Mouse (Mus musculus): ENCODE results near the gene Ppp1r10. TPM values are rescaled to one million over a fixed set of nuclear protein-coding genes. Genes with fewer than 3 reads are reported as not detected.

Ppp1r10 gene
- 162 TPM for polyA plus RNA-seq (2014; fragmentation: Illumina TruSeq; extraction: RNeasy Lipid Tissue Mini Kit (QIAGEN cat#74804); ENCODE audit: low read depth, low replicate concordance)

DNA sequence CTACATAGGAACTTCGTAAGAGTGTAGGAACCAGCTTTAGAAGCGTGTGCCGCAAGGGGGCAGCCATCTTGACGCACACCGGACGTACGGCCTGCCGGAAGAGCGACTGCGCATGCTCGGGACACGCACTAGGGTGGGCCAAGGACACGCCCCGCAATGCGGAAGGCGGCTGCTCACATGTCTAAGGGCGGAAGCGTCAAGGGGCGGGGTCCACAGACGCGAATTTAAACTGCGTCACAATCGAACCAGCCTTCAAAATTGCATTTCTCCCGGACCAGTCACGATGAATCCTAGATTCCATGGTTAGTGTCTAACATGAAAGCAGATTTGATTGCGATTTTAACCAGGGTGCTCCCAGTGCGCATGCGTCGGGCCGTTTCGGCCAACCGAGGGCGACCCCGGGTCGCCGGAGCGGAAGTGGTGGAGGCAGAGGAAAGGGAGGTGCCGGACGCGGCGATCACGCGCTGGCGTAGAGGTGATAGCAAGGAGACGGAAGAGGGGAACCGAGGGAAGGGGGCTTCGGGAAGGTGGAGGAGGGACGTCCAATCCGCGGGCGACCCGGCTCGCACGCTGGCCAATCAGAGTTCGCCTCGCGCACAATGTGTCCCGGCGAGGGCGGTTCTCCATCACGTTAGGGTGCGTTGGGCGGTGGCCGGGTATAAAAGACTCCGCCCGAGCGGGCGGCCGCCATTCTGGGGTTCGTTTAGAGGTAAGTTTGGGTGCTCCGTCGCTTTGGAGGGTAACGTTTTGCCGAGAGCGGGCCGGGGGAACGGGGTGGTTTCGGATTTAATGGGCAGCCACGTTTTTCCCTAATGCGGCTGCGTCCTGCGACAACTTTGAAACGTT lies at the start of gene Ppp1r10, which contains the start of gene Mrps18b:
Ppp1r10 (plus strand) TSS at position 138 of the 846 bp plus-strand sequence.
Mrps18b (minus strand) TSS at position 93 of the 846 bp plus-strand sequence.

DNA sequence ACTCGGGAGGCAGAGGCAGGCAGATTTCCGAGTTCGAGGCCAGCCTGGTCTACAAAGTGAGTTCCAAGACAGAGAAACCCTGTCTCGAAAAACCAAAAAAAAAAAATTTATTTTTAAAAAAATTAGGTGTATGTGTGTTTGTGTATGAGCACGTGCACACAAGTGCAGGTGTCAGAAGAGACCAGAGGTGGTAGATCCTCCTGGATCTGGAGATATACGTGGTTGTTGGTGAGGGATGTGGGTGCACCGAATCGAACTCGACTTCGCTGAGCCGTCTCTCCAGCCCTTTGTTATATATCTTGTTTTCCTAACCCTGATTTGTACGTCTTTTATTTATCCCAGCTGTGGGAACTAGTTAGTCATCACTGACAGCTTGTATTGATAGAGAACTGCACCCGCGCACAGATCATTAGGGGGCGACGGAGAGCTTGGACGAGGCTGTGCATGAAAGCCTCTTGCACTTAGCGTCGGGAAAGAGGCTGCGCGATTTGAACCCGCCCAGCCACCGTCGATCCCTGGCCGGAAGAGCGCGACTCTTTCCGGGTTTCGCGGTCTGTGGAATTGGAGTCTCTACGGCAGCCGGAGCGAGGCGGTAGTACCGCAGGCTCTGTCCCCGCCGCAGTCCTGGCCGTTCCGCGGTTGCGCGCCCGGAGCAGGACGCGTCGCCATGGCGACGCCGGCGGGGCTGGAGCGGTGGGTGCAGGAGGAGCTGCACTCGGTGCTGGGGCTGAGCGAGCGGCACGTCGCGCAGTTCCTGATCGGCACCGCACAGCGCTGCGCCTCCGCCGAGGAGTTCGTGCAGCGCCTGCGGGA lies 36.8 kb upstream of the Ppp1r10 start, which contains the start of gene Dhx16:
Dhx16 (plus strand) TSS at position 575 of the 813 bp plus-strand sequence.

DNA sequence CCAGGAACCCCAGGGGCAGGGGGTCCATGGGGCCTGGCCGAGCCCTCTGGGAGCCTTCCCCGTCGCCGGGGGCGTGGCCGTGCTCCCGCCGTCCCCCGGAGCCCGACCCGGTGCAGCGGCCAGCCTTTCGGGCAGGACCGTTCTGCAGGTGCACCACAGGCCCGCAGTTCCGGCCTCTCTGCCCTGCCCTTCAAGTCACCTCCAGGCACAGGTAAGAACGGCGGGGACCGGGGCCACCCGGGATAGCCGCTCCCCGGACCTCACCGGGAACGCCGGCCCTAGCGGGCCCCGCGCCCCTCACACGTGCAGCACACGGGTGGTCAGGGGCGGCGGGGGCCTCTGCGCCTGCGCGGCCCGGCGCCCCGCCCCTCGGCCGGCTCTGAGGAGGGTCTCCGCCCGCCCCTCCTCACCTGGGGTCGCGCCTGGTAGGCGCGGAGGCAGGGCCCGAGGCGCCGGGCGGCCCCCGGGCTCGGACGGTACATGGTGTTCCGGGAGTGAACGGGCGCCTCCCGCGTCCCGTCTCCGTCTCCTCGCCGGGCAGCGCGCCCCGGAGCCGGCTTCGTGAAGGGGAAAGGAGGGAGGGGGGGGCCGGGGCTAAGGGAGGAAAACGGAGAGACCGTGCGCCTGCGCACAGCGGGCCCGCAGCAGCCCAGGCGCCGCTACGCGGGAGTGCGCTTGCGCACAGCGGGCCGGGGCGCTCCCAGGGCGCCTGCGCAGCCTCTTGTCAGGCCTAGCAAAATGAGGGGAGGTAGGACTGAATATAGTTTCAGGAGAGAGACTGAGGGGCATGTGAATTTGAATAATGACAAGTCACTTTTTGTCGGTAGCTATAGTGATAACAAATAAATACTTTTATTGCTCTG lies 19.2 kb upstream of the Ppp1r10 start, which contains the start of gene 2310061I04Rik:
2310061I04Rik (minus strand) TSS at position 651 of the 863 bp plus-strand sequence.

DNA sequence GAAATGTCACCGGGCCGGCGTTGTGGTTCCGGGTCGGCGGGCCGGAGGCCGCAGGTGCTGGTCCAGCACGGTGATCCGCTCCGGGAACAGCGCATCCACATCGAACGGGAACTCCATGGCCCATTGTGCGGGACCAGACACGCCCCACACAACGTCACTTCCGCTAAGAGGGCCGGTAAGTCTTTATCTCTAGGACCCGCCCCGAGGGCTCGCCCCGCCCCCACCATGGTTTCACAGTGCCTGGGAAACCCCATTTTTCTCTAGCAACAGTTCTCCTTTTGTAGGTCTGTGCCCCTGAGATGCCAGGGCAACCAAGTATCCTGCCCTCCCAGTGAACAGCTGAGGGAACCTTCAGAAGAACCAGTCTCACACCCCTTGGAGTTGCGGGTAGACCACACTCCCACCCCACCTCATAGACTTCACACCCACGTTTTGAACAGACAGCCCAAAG lies 6.3 kb upstream of the Ppp1r10 start, which contains the start of gene Atat1:
Atat1 (minus strand) TSS at position 157 of the 451 bp plus-strand sequence.

DNA sequence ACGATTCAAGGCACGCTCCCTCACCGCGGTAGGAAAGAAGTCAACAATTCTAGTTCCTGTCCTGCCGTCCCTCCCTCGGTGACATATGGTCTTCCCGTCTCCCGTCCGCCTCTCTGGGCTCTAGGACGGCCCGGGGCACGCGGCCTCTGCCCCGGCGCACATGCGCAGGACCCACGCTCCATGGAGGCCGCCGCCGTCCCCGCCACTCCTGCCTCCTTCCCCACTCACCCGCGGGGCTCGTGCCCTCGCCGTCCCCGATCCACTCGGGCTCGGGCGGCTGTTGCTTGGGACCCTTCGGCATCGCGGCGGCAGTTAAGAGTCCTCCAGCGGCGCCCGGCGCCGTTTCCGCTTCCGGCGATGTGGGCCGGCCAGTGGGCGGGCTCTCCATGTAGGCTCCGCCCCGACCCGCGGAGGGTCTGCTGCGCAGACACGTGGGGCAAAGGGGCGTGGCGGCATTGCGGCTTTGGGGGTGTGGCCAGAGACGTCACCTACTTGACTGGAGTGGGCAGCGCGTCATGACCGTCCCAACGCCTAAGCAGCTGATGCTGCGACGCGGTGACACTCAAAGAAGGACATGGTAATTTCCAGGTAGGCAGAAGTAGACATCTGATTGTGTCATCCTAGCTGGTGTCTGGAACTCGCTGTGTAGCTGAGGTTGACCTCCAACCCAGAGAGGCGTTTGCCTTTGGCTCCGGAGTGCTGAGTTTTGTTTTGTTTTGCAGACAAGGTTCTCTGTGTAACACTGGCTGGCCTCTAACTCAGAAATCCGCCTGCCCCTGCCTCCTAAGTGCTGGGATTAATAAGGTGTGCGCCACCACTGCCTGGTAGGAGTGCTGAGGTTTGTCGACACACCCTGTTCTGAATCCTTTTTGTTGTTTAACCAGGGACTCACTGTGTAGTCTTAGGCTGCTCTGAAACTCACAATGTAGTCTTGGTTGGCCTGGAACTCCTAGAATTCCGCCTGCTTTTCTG lies 53.5 kb downstream of the Ppp1r10 start, which contains the start of gene Abcf1:
Abcf1 (minus strand) TSS at position 344 of the 972 bp plus-strand sequence.

DNA sequence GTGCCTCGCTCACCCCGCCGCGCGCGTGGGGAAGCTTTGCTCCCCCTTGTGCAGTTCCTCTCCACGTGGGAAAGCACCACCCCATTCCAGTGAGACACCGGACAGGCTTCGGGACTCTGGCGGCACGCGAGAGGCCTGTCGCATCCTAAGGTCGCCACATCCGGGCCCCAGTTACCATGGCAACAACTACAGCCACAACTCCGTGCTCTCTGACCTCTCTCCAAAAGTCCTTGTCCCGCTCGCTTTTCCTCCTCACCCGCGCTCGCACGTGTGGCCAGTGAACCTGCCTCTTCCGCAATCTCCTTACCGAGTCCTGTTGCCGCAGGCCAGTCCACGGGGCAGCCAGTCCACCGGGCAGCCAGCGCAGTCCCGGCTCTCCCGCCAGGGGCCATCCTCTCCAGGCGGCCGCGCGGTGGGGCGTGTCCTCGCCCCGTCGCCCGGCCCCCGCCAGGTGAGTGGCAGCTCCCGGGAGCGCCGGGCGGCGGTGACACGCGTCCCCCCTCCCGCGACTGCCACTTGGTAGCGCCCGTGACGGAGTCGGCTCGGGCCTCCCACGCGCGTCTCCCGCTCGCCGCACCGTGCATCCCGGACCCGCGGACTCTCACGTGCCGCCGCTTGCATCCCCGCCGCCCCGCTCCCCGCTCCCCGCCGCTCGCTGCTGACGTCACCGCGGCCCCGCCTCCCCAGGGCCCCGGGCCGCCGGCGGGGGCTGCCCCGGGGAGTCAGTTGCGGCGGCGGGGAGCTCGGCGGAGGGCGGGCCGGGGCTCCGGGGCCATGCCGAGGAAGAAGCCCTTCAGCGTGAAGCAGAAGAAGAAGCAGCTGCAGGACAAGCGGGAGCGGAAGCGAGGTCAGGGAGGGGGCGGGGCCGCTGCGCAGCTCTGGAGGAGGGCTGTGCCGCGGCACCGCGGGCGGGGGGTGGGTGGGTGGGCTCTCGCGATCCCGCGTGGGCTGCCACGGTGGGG lies 63.4 kb downstream of the Ppp1r10 start, which contains the start of the genes Gnl1 and Prr3:
Gnl1 (plus strand) TSS at position 451 of the 962 bp plus-strand sequence.
Prr3 (minus strand) TSS at position 836 of the 962 bp plus-strand sequence.

Other genes with a start within 250 kb of the Ppp1r10 start
- 0.29 TPM for gene Vars2, start 248.8 kb upstream of the Ppp1r10 start, polyA plus RNA-seq (2014; fragmentation: Illumina TruSeq; extraction: RNeasy Lipid Tissue Mini Kit (QIAGEN cat#74804); ENCODE audit: low read depth, low replicate concordance)
- 2.7 TPM for gene Gtf2h4, start 242.7 kb upstream of the Ppp1r10 start, polyA plus RNA-seq (2014; fragmentation: Illumina TruSeq; extraction: RNeasy Lipid Tissue Mini Kit (QIAGEN cat#74804); ENCODE audit: low read depth, low replicate concordance)
- 0.95 TPM for gene Ddr1, start 211.8 kb upstream of the Ppp1r10 start, polyA plus RNA-seq (2014; fragmentation: Illumina TruSeq; extraction: RNeasy Lipid Tissue Mini Kit (QIAGEN cat#74804); ENCODE audit: low read depth, low replicate concordance)
- gene Ier3, start 94.8 kb upstream of the Ppp1r10 start, polyA plus RNA-seq (2014; fragmentation: Illumina TruSeq; extraction: RNeasy Lipid Tissue Mini Kit (QIAGEN cat#74804); ENCODE audit: low read depth, low replicate concordance), result 0.32 TPM
- gene Flot1, start 93.2 kb upstream of the Ppp1r10 start, polyA plus RNA-seq (2014; fragmentation: Illumina TruSeq; extraction: RNeasy Lipid Tissue Mini Kit (QIAGEN cat#74804); ENCODE audit: low read depth, low replicate concordance), result 1.6 TPM
- gene Tubb5, start 78.1 kb upstream of the Ppp1r10 start, polyA plus RNA-seq (2014; fragmentation: Illumina TruSeq; extraction: RNeasy Lipid Tissue Mini Kit (QIAGEN cat#74804); ENCODE audit: low read depth, low replicate concordance), result 13.0 TPM
- gene Mdc1, start 74.9 kb upstream of the Ppp1r10 start, polyA plus RNA-seq (2014; fragmentation: Illumina TruSeq; extraction: RNeasy Lipid Tissue Mini Kit (QIAGEN cat#74804); ENCODE audit: low read depth, low replicate concordance), result 90.7 TPM
- 27.0 TPM for gene Nrm, start 55.1 kb upstream of the Ppp1r10 start, polyA plus RNA-seq (2014; fragmentation: Illumina TruSeq; extraction: RNeasy Lipid Tissue Mini Kit (QIAGEN cat#74804); ENCODE audit: low read depth, low replicate concordance)
- 4.9 TPM for gene Ppp1r18, start 50.8 kb upstream of the Ppp1r10 start, polyA plus RNA-seq (2014; fragmentation: Illumina TruSeq; extraction: RNeasy Lipid Tissue Mini Kit (QIAGEN cat#74804); ENCODE audit: low read depth, low replicate concordance)
- gene Dhx16, start 36.6 kb upstream of the Ppp1r10 start, polyA plus RNA-seq (2014; fragmentation: Illumina TruSeq; extraction: RNeasy Lipid Tissue Mini Kit (QIAGEN cat#74804); ENCODE audit: low read depth, low replicate concordance), result 55.0 TPM
- 51.0 TPM for gene 2310061I04Rik, start 19.0 kb upstream of the Ppp1r10 start, polyA plus RNA-seq (2014; fragmentation: Illumina TruSeq; extraction: RNeasy Lipid Tissue Mini Kit (QIAGEN cat#74804); ENCODE audit: low read depth, low replicate concordance)
- 26.8 TPM for gene Atat1, start 6.4 kb upstream of the Ppp1r10 start, polyA plus RNA-seq (2014; fragmentation: Illumina TruSeq; extraction: RNeasy Lipid Tissue Mini Kit (QIAGEN cat#74804); ENCODE audit: low read depth, low replicate concordance)
- gene Mrps18b, start within 50 bp of the Ppp1r10 start, polyA plus RNA-seq (2014; fragmentation: Illumina TruSeq; extraction: RNeasy Lipid Tissue Mini Kit (QIAGEN cat#74804); ENCODE audit: low read depth, low replicate concordance), result 22.7 TPM
- gene Abcf1, start 53.3 kb downstream of the Ppp1r10 start, polyA plus RNA-seq (2014; fragmentation: Illumina TruSeq; extraction: RNeasy Lipid Tissue Mini Kit (QIAGEN cat#74804); ENCODE audit: low read depth, low replicate concordance), result 95.3 TPM
- gene Gnl1, start 63.4 kb downstream of the Ppp1r10 start, polyA plus RNA-seq (2014; fragmentation: Illumina TruSeq; extraction: RNeasy Lipid Tissue Mini Kit (QIAGEN cat#74804); ENCODE audit: low read depth, low replicate concordance), result 5.8 TPM
- 8.7 TPM for gene Prr3, start 63.8 kb downstream of the Ppp1r10 start, polyA plus RNA-seq (2014; fragmentation: Illumina TruSeq; extraction: RNeasy Lipid Tissue Mini Kit (QIAGEN cat#74804); ENCODE audit: low read depth, low replicate concordance)
- 0.13 TPM for gene H2-T24, start 104.1 kb downstream of the Ppp1r10 start, polyA plus RNA-seq (2014; fragmentation: Illumina TruSeq; extraction: RNeasy Lipid Tissue Mini Kit (QIAGEN cat#74804); ENCODE audit: low read depth, low replicate concordance)
- gene H2-T23, start 116.4 kb downstream of the Ppp1r10 start, polyA plus RNA-seq (2014; fragmentation: Illumina TruSeq; extraction: RNeasy Lipid Tissue Mini Kit (QIAGEN cat#74804); ENCODE audit: low read depth, low replicate concordance), result 0.38 TPM
- 0.71 TPM for gene H2-T22, start 126.3 kb downstream of the Ppp1r10 start, polyA plus RNA-seq (2014; fragmentation: Illumina TruSeq; extraction: RNeasy Lipid Tissue Mini Kit (QIAGEN cat#74804); ENCODE audit: low read depth, low replicate concordance)
- gene Gm6034, start 126.5 kb downstream of the Ppp1r10 start, polyA plus RNA-seq (2014; fragmentation: Illumina TruSeq; extraction: RNeasy Lipid Tissue Mini Kit (QIAGEN cat#74804); ENCODE audit: low read depth, low replicate concordance), result not detected
- gene Gm11127, start 141.9 kb downstream of the Ppp1r10 start, polyA plus RNA-seq (2014; fragmentation: Illumina TruSeq; extraction: RNeasy Lipid Tissue Mini Kit (QIAGEN cat#74804); ENCODE audit: low read depth, low replicate concordance), result not detected
- gene Gm19684, start 205.2 kb downstream of the Ppp1r10 start, polyA plus RNA-seq (2014; fragmentation: Illumina TruSeq; extraction: RNeasy Lipid Tissue Mini Kit (QIAGEN cat#74804); ENCODE audit: low read depth, low replicate concordance), result not detected
- gene Gm7030, start 213.0 kb downstream of the Ppp1r10 start, polyA plus RNA-seq (2014; fragmentation: Illumina TruSeq; extraction: RNeasy Lipid Tissue Mini Kit (QIAGEN cat#74804); ENCODE audit: low read depth, low replicate concordance), result not detected